Mouse (Mus musculus) hindbrain, embryonic 15.5 days (tissue): ENCODE data around the gene Nutm2. TPM values are rescaled to one million over a fixed set of nuclear protein-coding genes. Genes with fewer than 3 reads are reported as not detected.
"Not testable (repeated sequence)": the region's sequence is repeated elsewhere in the genome, so short reads cannot be mapped to it uniquely, and the experiment has no call there.

Experiments used
- ATAC-seq: fragments of 200-750 bp; cut with Nextera tagmentation; 2 replicates; pipeline ENCODE4 v1.8.0; 2017; ENCODE audit warnings: low read depth, moderate number of reproducible peaks, moderate TSS enrichment; ENCODE audit not compliant: low FRiP score
- H3K27ac ChIP-seq: fragments of 300-500 bp; sonication (generic); replicated peaks from 2 replicates; pipeline ENCODE4 v1.5.1; 2015; ENCODE audit warnings: mild to moderate bottlenecking, inconsistent platforms
- H3K27me3 ChIP-seq: fragments of 300-500 bp; sonication (generic); 2 replicates; pipeline ENCODE4 v1.6.1; 2015; ENCODE audit warnings: control low read depth, inconsistent platforms
- H3K36me3 ChIP-seq: fragments of 300-500 bp; sonication (generic); 2 replicates; pipeline ENCODE4 v1.6.1; 2015; ENCODE audit warnings: control low read depth, inconsistent platforms
- H3K4me1 ChIP-seq: fragments of 300-500 bp; sonication (generic); replicated peaks from 2 replicates; pipeline ENCODE4 v1.6.1; 2015; ENCODE audit warnings: control low read depth, inconsistent platforms
- H3K4me2 ChIP-seq: fragments of 300-500 bp; sonication (generic); 2 replicates; pipeline ENCODE4 v1.6.1; 2015; ENCODE audit warnings: moderate library complexity, mild to moderate bottlenecking, inconsistent platforms
- H3K4me3 ChIP-seq: fragments of 300-500 bp; sonication (generic); 2 replicates; pipeline ENCODE4 v1.5.1; 2015; ENCODE audit warnings: mild to moderate bottlenecking, inconsistent platforms
- H3K9ac ChIP-seq: fragments of 300-500 bp; sonication (generic); 2 replicates; pipeline ENCODE4 v1.6.1; 2015; ENCODE audit warnings: inconsistent platforms
- H3K9me3 ChIP-seq: fragments of 300-500 bp; sonication (generic); 2 replicates; pipeline ENCODE4 v1.6.1; 2016; ENCODE audit warnings: control low read depth, inconsistent platforms
- WGBS: fragments of 180-500 bp; shearing (Covaris S2); methylation state at CpG from one replicate; pipeline ENCODE4 v1.1.7; 2015; 5-methylcytosine and 5-hydroxymethylcytosine counted together
- polyA plus RNA-seq: library from polyadenylated mRNA; unstranded; fragments of >200 nt; fragmentation: Nextera tagmentation; extraction: Ambion mirVana; gene quantifications from 2 replicates; pipeline ENCODE4 v1.2.1, GENCODE M21; 2015

Nutm2 gene
- polyA plus RNA-seq, 1 experiment from 2014 or later, result not detected

- Histone ChIP-seq H3K9ac (no peak overlapping the region), H3K4me2 (peak overlapping the region; percentile 41), H3K27ac (no peak overlapping the region), H3K27me3 (no peaks in the 10 kb centered on the region), H3K4me3 (peak overlapping the region; percentile 17), H3K9me3 (no peaks in the 10 kb centered on the region), H3K4me1 (no peaks in the 10 kb centered on the region), H3K36me3 (no peaks in the 10 kb centered on the region)
- 47% methylated on average over 27 of the region's 27 CpGs for WGBS
- peak; percentile 38; the same call in 1 of the 2 replicates for ATAC-seq
Measured at GRCm38 (mm10) chr13:50464621-50465562, 2.2 kb upstream of the Nutm2 start.

- not testable (repeated sequence) for H3K9me3 ChIP-seq, H3K27me3 ChIP-seq, ATAC-seq
Measured at GRCm38 (mm10) chr13:50488510-50488909, 21.4 kb downstream of the Nutm2 start.

GRCm38 (mm10) chr13:50510470-50511343 lies 43.6 kb downstream of the Nutm2 start:
- not testable (repeated sequence) for H3K9me3 ChIP-seq
- 87% methylated on average over 9 of the region's 9 CpGs for WGBS

More at GRCm38 (mm10) chr13:50488510-50488909, 21.4 kb downstream of the Nutm2 start:
- H3K27ac ChIP-seq, H3K4me3 ChIP-seq, H3K4me1 ChIP-seq, H3K4me2 ChIP-seq, H3K9ac ChIP-seq, H3K36me3 ChIP-seq: not testable (repeated sequence)

More at GRCm38 (mm10) chr13:50510470-50511343, 43.6 kb downstream of the Nutm2 start:
- not testable (repeated sequence) for H3K9ac ChIP-seq, H3K4me3 ChIP-seq, H3K4me2 ChIP-seq, H3K36me3 ChIP-seq, H3K27me3 ChIP-seq, H3K4me1 ChIP-seq, ATAC-seq, H3K27ac ChIP-seq

Other genes with a start within 250 kb of the Nutm2 start
- gene Gm906, start 217.0 kb upstream of the Nutm2 start, polyA plus RNA-seq, result not detected in 2 replicates
- gene Fbxw17, start 49.4 kb upstream of the Nutm2 start, polyA plus RNA-seq, result 30.1 and 37.0 TPM in 2 replicates
- gene Gm47429, start 23.4 kb upstream of the Nutm2 start, polyA plus RNA-seq, result not detected in 2 replicates
- not detected in 2 replicates for gene Gm904, start 175.9 kb downstream of the Nutm2 start, polyA plus RNA-seq
- not detected in 2 replicates for gene Gm8765, start 231.0 kb downstream of the Nutm2 start, polyA plus RNA-seq